Mouse (Mus musculus) heart, embryonic 16.5 days (tissue): Measurements from ENCODE around the gene Bach2. TPM values are rescaled to one million over a fixed set of nuclear protein-coding genes. Genes with fewer than 3 reads are reported as not detected.
A peak's percentile ranks its signal among the peaks of the same experiment; 100 is the strongest.

Experiments used
- ATAC-seq: fragments of 200-750 bp; cut with Nextera tagmentation; replicated peaks from 2 replicates; pipeline ENCODE4 v1.8.0; 2017; ENCODE audit warnings: moderate number of reproducible peaks; ENCODE audit not compliant: insufficient read depth, low FRiP score; ENCODE audit errors: extremely low read depth
- H3K27ac ChIP-seq: fragments of 300-500 bp; sonication (generic); 2 replicates; pipeline ENCODE4 v1.5.1; 2014; ENCODE audit warnings: mild to moderate bottlenecking, low read length, control low read depth, moderate library complexity
- H3K27me3 ChIP-seq: fragments of 300-500 bp; sonication (generic); 2 replicates; pipeline ENCODE4 v1.6.1; 2014; ENCODE audit warnings: low read length, mixed read lengths; ENCODE audit not compliant: control insufficient read depth, insufficient read depth
- H3K36me3 ChIP-seq: fragments of 300-500 bp; sonication (generic); 2 replicates; pipeline ENCODE4 v1.6.1; 2014; ENCODE audit not compliant: control insufficient read depth, insufficient read depth
- H3K4me1 ChIP-seq: fragments of 300-500 bp; sonication (generic); 2 replicates; pipeline ENCODE4 v1.6.1; 2014; ENCODE audit warnings: low read length, mixed read lengths; ENCODE audit not compliant: control insufficient read depth, insufficient read depth
- H3K4me2 ChIP-seq: fragments of 300-500 bp; sonication (generic); 2 replicates; pipeline ENCODE4 v1.6.1; 2014; ENCODE audit warnings: low read depth, mild to moderate bottlenecking, control low read depth, low read length
- H3K4me3 ChIP-seq: fragments of 300-500 bp; sonication (generic); 2 replicates; pipeline ENCODE4 v1.5.1; 2014; ENCODE audit warnings: mild to moderate bottlenecking, control low read depth, low read length
- H3K9ac ChIP-seq: fragments of 300-500 bp; sonication (generic); 2 replicates; pipeline ENCODE4 v1.6.1; 2014; ENCODE audit warnings: low read length, control low read depth
- H3K9me3 ChIP-seq: fragments of 300-500 bp; sonication (generic); replicated peaks from 2 replicates; pipeline ENCODE4 v1.6.1; 2016; ENCODE audit warnings: low read length; ENCODE audit not compliant: control insufficient read depth
- WGBS: fragments of 180-500 bp; shearing (Covaris S2); extraction: QIAGEN DNeasy Blood & Tissue Kit; methylation state at CpG from one replicate; pipeline ENCODE4 v1.1.7; 2014; 5-methylcytosine and 5-hydroxymethylcytosine counted together
- polyA plus RNA-seq: library from polyadenylated mRNA; unstranded; fragments of >200 nt; fragmentation: Nextera tagmentation; extraction: Ambion mirVana; gene quantifications from 2 replicates; pipeline ENCODE4 v1.2.1, GENCODE M21; 2015

Gene Bach2
- polyA plus RNA-seq, 1 experiment from 2014 or later = 5.0 TPM

DNA sequence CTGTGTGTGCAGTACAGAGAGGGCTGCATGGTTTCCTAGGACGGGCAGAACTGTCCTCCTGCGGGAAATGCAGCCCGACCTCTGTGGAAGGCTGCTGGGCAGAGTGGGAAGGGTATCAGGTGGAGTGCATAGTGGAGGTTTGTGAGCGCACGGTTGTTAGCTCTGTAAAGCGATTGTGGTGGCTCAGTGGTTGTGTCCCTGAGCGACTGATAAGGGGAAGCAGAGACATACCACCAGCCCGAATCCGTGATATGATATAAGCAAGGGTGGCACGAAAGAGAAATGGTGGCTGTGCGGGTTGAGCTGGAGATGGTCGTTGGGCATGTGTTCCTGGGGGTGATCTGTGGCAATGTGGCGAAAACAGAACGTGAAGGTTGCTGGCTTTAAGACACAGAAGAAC, 147.0 kb downstream of the Bach2 start:
- WGBS = 85% methylated on average over 14 of the region's 14 CpGs
- no peaks in the 10 kb centered on the region for H3K9me3 ChIP-seq
- H3K27me3 ChIP-seq = no peaks in the 10 kb centered on the region
- no peaks in the 10 kb centered on the region for H3K36me3 ChIP-seq
- H3K4me3 ChIP-seq = no peak overlapping the region
- no peak overlapping the region for H3K27ac ChIP-seq
- no peak overlapping the region for H3K9ac ChIP-seq
- H3K4me2 ChIP-seq = no peak overlapping the region
- H3K4me1 ChIP-seq = peaks cover 43% of the 10 kb centered on the region
- no peak for ATAC-seq

- Histone ChIP-seq H3K4me3 (no peak overlapping the region), H3K9ac (0 out of 2 replicates have a peak overlapping the region, but pooled peaks have one; percentile 33), H3K27me3 (no peaks in the 10 kb centered on the region), H3K4me1 (peaks cover 43% of the 10 kb centered on the region), H3K9me3 (no peaks in the 10 kb centered on the region), H3K4me2 (no peak overlapping the region), H3K36me3 (no peaks in the 10 kb centered on the region), H3K27ac (peak overlapping the region; percentile 43; the same call in 1 of the 2 replicates)
- ATAC-seq = peak; percentile 38; the same call in 1 of the 2 replicates
- WGBS = 41% methylated on average over 10 of the region's 10 CpGs
These were observed 147.7 kb downstream of the Bach2 start for GRCm38 (mm10) chr4:32386346-32386745.

- peaks cover 40% of the 10 kb centered on the region for H3K4me1 ChIP-seq
- H3K9ac ChIP-seq = peak overlapping the region; percentile 56
These were observed 148.3 kb downstream of the Bach2 start for GRCm38 (mm10) chr4:32386931-32387330.

DNA sequence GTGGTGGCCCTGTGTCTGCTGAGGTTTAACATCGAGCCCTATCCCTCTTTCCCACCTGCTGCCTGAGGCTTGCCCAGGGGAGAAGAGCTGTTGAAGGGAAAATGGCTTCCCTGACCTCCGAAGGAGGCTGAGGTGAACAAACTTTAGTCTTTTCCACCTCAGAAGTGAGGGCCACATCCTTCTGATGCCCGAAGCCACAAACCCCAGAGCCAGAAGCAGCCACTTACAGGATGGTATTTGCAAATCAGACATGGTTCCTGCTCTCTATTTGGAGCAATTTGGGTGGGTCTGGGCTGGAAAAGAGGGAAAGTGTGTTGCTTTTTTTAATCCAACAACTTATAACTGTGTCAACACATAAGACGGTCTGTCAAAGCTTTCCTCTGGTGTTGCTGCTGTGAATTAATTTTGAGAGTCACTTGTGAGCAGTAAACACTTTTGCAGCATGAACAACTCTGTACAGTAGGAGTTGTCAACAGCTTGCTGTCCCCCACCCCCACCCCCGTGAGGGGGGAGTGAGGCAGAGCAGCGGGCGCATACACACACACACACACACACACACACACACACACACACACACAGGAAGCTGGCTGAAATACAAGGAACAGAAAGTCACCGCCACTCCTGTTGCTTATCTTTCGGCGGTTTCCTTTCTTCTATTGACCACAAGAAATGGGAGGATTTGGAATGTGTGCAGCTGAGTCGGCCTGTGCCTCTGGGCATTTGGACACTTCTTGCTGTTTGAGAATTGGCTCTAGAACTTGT, 149.1 kb downstream of the Bach2 start:
- Histone ChIP-seq H3K4me1 (peaks cover 34% of the 10 kb centered on the region), H3K9me3 (no peaks in the 10 kb centered on the region), H3K27me3 (no peaks in the 10 kb centered on the region), H3K9ac (peak overlapping the region; percentile 32), H3K27ac (peak overlapping the region; percentile 81), H3K4me2 (peak overlapping the region; percentile 42; the same call in 1 of the 2 replicates), H3K36me3 (no peaks in the 10 kb centered on the region), H3K4me3 (no peak overlapping the region)
- peak; percentile 45 for ATAC-seq
- WGBS = 14% methylated on average over 11 of the region's 11 CpGs

More at GRCm38 (mm10) chr4:32386931-32387330, 148.3 kb downstream of the Bach2 start:
- WGBS = 64% methylated on average over 8 of the region's 8 CpGs
- Histone ChIP-seq H3K9me3 (no peaks in the 10 kb centered on the region), H3K4me3 (no peak overlapping the region), H3K4me2 (no peak overlapping the region), H3K27ac (peak overlapping the region; percentile 81), H3K36me3 (no peaks in the 10 kb centered on the region), H3K27me3 (no peaks in the 10 kb centered on the region)
- ATAC-seq = no peak

DNA sequence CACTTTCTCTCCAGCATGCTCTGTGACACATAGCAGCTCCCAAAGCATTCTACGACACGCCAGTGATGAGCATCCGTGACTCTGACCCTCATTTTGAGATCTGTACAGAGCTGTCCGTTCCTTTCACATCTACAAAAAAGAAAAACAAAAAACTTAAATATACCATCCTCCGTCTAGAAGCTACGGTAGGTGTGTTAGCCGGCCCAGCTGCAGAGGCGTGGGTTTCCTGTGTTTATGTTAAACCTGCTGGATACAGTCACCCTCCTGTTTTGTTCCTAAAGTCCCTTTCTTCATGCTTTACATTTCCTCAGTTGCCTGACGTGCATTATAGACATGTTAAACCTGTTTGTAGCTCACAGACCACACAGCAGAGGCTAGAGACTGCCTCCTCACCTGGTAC, 150.0 kb downstream of the Bach2 start:
- 0 out of 2 replicates have a peak overlapping the region, but pooled peaks have one; percentile 6 for H3K9ac ChIP-seq
- no peak overlapping the region for H3K4me3 ChIP-seq
- no peaks in the 10 kb centered on the region for H3K27me3 ChIP-seq
- no peaks in the 10 kb centered on the region for H3K36me3 ChIP-seq
- H3K27ac ChIP-seq = peak overlapping the region; percentile 81
- ATAC-seq = no peak
- H3K4me1 ChIP-seq = peaks cover 34% of the 10 kb centered on the region
- WGBS = 77% methylated on average over 9 of the region's 9 CpGs
- H3K9me3 ChIP-seq = no peaks in the 10 kb centered on the region
- no peak overlapping the region for H3K4me2 ChIP-seq

DNA sequence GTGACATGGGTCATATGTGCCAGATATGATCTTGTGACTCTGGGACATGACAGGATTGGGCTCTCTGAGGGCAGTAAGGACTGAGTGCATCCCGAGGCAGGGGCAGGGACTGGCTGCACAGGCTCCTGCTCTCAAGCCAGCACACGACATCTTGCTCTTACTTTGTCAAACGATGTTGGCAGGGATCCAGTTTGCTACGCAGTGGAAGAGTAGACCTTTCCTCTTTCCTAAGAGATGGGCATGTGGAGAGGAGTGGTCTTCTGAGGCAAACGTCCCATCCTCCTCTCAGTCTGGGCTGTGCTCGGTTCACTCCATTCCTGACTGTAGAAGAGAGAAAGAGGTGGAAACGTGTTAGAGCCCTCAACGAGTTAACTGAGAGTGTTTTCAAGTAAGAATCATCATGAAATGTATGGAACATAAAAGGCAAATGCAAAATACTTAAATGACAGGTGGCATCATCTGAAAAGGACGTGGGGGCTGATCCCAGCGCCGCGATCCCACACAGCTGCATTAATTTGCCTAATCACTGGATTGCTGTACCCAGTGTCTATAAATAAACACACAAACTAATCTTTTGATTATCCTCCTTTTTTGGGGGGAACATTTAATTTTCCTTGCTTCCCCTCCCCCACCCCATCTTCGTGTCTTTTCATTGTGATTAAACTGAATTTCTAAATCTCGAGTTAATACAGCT, 150.7 kb downstream of the Bach2 start:
- ATAC-seq = no peak

GRCm38 (mm10) chr4:32391260-32391659, 152.7 kb downstream of the Bach2 start:
- H3K27me3 ChIP-seq = no peaks in the 10 kb centered on the region
- H3K9ac ChIP-seq = no peak overlapping the region
- no peak overlapping the region for H3K4me3 ChIP-seq
- WGBS = 63% methylated on average over 8 of the region's 8 CpGs
- H3K36me3 ChIP-seq = no peaks in the 10 kb centered on the region
- no peaks in the 10 kb centered on the region for H3K9me3 ChIP-seq
- H3K4me2 ChIP-seq = no peak overlapping the region
- peaks cover 40% of the 10 kb centered on the region for H3K4me1 ChIP-seq
- H3K27ac ChIP-seq = no peak overlapping the region
- no peak for ATAC-seq

More for the DNA sequence above, 150.7 kb downstream of the Bach2 start:
- Histone ChIP-seq H3K27me3 (no peaks in the 10 kb centered on the region), H3K36me3 (no peaks in the 10 kb centered on the region), H3K27ac (peak overlapping the region; percentile 29; the same call in 1 of the 2 replicates), H3K4me1 (peaks cover 38% of the 10 kb centered on the region), H3K4me3 (no peak overlapping the region), H3K4me2 (no peak overlapping the region), H3K9me3 (no peaks in the 10 kb centered on the region), H3K9ac (0 out of 2 replicates have a peak overlapping the region, but pooled peaks have one; percentile 6)
- 52% methylated on average over 14 of the region's 14 CpGs for WGBS

GRCm38 (mm10) chr4:32393226-32393625, 154.6 kb downstream of the Bach2 start:
- H3K4me2 ChIP-seq = no peak overlapping the region
- no peaks in the 10 kb centered on the region for H3K27me3 ChIP-seq
- no peak for ATAC-seq
- WGBS = 77% methylated on average over 3 of the region's 3 CpGs
- peaks cover 24% of the 10 kb centered on the region for H3K4me1 ChIP-seq
- no peaks in the 10 kb centered on the region for H3K9me3 ChIP-seq
- H3K9ac ChIP-seq = no peak overlapping the region
- H3K27ac ChIP-seq = no peak overlapping the region
- H3K4me3 ChIP-seq = no peak overlapping the region
- no peaks in the 10 kb centered on the region for H3K36me3 ChIP-seq

- no peaks in the 10 kb centered on the region for H3K27me3 ChIP-seq
- no peak for ATAC-seq
- 57% methylated on average over 1 of the region's 1 CpGs for WGBS
- no peaks in the 10 kb centered on the region for H3K9me3 ChIP-seq
- H3K4me3 ChIP-seq = no peak overlapping the region
- no peak overlapping the region for H3K4me2 ChIP-seq
- H3K4me1 ChIP-seq = peaks cover 17% of the 10 kb centered on the region
- no peaks in the 10 kb centered on the region for H3K36me3 ChIP-seq
- no peak overlapping the region for H3K27ac ChIP-seq
- no peak overlapping the region for H3K9ac ChIP-seq
These were observed 155.3 kb downstream of the Bach2 start for GRCm38 (mm10) chr4:32393951-32394350.
